Mouse (Mus musculus): ENCODE data around the gene Dap. TPM values are rescaled to one million over a fixed set of nuclear protein-coding genes. Genes with fewer than 3 reads are reported as not detected.

Dap gene
- polyA plus RNA-seq (2015; fragmentation: Nextera tagmentation; extraction: Ambion mirVana), result 127 and 131 TPM in 2 replicates

- Histone ChIP-seq H3K9ac (ENCODE audit: low read depth, low read length) (peak within 1 kb of the TSS; percentile 94), H3K27ac (peak within 1 kb of the TSS; percentile 93), H3K36me3 (ENCODE audit: insufficient read depth, low read length) (no peaks in the 10 kb centered on the region), H3K9me3 (replicated peaks; ENCODE audit: low read length) (no peaks in the 10 kb centered on the region), H3K4me1 (replicated peaks; ENCODE audit: insufficient read depth, low read length) (0 out of 2 replicates have a peak, but pooled peaks cover 3% of the 10 kb centered on the region), H3K27me3 (ENCODE audit: insufficient read depth, low read length) (no peaks in the 10 kb centered on the region), H3K4me2 (ENCODE audit: low read length) (peak within 1 kb of the TSS; percentile 93), H3K4me3 (replicated peaks; ENCODE audit: low read depth, low read length) (peak within 1 kb of the TSS; percentile 97)
- under 1% methylated on average over 67 of the region's 67 CpGs for WGBS
- peak; percentile 98 for ATAC-seq (replicated peaks; ENCODE audit: low FRiP score, low read depth)
- peak; percentile 18; the same call in 1 of the 2 replicates for TF ChIP-seq CTCF (IDR thresholded peaks at IDR 0.05; ENCODE audit: low read depth)
- peak; percentile 98 for DNase-seq (ENCODE audit: low spot score)
Measured at GRCm38 (mm10) chr15:31224135-31224761, at the start of gene Dap. Gene Dap, plus strand, starts transcription at chr15:31224314.

GRCm38 (mm10) chr15:31176566-31176965, 47.5 kb upstream of the Dap start:
- no peaks in the 10 kb centered on the region for H3K36me3 ChIP-seq (ENCODE audit: insufficient read depth, low read length)
- WGBS, result 17% methylated on average over 8 of the region's 8 CpGs
- H3K4me2 ChIP-seq (ENCODE audit: low read length), result peak overlapping the region; percentile 33
- no peaks in the 10 kb centered on the region for H3K9me3 ChIP-seq (replicated peaks; ENCODE audit: low read length)
- no peak overlapping the region for H3K9ac ChIP-seq (ENCODE audit: low read depth, low read length)
- no peaks in the 10 kb centered on the region for H3K27me3 ChIP-seq (ENCODE audit: insufficient read depth, low read length)
- no peaks in the 10 kb centered on the region for H3K4me1 ChIP-seq (replicated peaks; ENCODE audit: insufficient read depth, low read length)
- no peak for TF ChIP-seq CTCF (IDR thresholded peaks at IDR 0.05; ENCODE audit: low read depth)
- ATAC-seq (replicated peaks; ENCODE audit: low FRiP score, low read depth), result no peak
- no peak overlapping the region for H3K27ac ChIP-seq
- DNase-seq (ENCODE audit: low spot score), result peak; percentile 10
- no peak overlapping the region for H3K4me3 ChIP-seq (replicated peaks; ENCODE audit: low read depth, low read length)

DNA sequence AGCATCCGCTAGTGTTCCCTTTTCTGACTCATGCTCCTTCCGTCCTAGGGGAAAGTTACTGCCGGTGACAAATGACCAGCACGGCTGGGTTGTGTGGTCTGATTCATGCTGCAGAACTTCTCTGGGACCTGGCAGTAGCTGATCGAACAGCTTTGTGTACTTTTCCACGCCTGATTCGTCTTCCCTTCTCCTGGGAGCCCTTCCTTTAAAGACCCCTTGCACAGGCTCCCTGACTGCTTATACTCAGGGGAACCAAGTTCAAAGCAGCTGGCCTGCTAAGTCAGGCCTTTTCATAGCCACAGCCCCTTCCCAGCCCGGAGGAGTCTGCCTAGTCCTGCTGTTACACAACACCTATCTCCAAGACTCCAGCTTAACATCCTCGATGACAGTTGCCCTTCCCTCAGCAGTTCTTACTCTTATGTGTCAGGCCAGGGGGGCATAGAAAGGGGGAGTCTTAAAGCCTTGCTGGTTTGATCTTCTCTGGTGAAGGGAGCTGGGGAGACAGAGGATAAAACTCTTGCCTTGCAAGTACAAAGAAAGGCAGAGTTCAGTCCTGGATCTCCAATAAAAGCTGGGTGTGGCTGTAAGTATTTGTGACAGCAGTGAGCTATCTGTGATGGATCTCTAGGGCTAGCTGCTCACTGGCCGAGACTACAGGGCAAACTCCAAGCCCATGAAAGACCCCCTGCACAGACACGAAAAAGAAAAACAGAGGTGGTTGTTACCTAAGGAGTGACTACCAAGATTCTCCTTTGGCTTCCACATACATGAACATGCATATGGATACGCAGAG, 39.3 kb upstream of the Dap start:
- H3K4me2 ChIP-seq (ENCODE audit: low read length), result no peak overlapping the region
- WGBS, result 42% methylated on average over 12 of the region's 12 CpGs
- H3K4me1 ChIP-seq (replicated peaks; ENCODE audit: insufficient read depth, low read length), result no peaks in the 10 kb centered on the region
- H3K36me3 ChIP-seq (ENCODE audit: insufficient read depth, low read length), result no peaks in the 10 kb centered on the region
- H3K4me3 ChIP-seq (replicated peaks; ENCODE audit: low read depth, low read length), result no peak overlapping the region
- no peak overlapping the region for H3K9ac ChIP-seq (ENCODE audit: low read depth, low read length)
- no peak overlapping the region for H3K27ac ChIP-seq
- H3K9me3 ChIP-seq (replicated peaks; ENCODE audit: low read length), result no peaks in the 10 kb centered on the region
- H3K27me3 ChIP-seq (ENCODE audit: insufficient read depth, low read length), result no peaks in the 10 kb centered on the region
- TF ChIP-seq CTCF (IDR thresholded peaks at IDR 0.05; ENCODE audit: low read depth), result no peak
- DNase-seq (ENCODE audit: low spot score), result peak; percentile 11
- ATAC-seq (replicated peaks; ENCODE audit: low FRiP score, low read depth), result no peak

DNA sequence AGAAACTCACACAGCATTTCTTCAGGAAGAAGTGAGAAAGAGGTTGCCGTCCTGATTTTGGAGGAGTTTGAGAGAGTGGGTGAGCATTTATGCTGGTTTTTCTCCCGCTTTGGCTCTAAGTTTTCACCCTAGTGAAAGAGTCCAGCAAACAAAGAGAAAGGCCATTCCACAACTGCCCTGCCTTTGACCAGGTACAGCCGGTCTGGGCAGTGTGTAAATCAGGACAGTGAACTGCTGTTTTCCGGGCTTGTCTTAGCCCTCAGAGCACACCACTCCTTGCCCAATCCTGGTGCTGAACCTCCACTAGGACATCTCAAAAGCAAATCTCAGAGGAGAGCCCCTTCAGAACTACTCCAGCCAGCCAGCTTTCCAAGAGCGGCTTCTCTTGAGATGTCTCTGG, 38.6 kb upstream of the Dap start:
- DNase-seq (ENCODE audit: low spot score) (no peak), ATAC-seq (replicated peaks; ENCODE audit: low FRiP score, low read depth) (no peak)

GRCm38 (mm10) chr15:31186371-31186901, 37.7 kb upstream of the Dap start:
- H3K36me3 ChIP-seq (ENCODE audit: insufficient read depth, low read length), result no peaks in the 10 kb centered on the region
- H3K27me3 ChIP-seq (ENCODE audit: insufficient read depth, low read length), result no peaks in the 10 kb centered on the region
- H3K4me2 ChIP-seq (ENCODE audit: low read length), result no peak overlapping the region
- WGBS, result 54% methylated on average over 6 of the region's 6 CpGs
- no peak for TF ChIP-seq CTCF (IDR thresholded peaks at IDR 0.05; ENCODE audit: low read depth)
- no peak overlapping the region for H3K27ac ChIP-seq
- H3K4me1 ChIP-seq (replicated peaks; ENCODE audit: insufficient read depth, low read length), result no peaks in the 10 kb centered on the region
- H3K9ac ChIP-seq (ENCODE audit: low read depth, low read length), result no peak overlapping the region
- DNase-seq (ENCODE audit: low spot score) (peak; percentile 40), ATAC-seq (replicated peaks; ENCODE audit: low FRiP score, low read depth) (0 out of 2 replicates have a peak, but pooled peaks have one; percentile 25)
- H3K9me3 ChIP-seq (replicated peaks; ENCODE audit: low read length), result no peaks in the 10 kb centered on the region
- no peak overlapping the region for H3K4me3 ChIP-seq (replicated peaks; ENCODE audit: low read depth, low read length)

More for the DNA sequence above, 38.6 kb upstream of the Dap start:
- H3K9ac ChIP-seq (ENCODE audit: low read depth, low read length), result no peak overlapping the region
- no peak overlapping the region for H3K4me3 ChIP-seq (replicated peaks; ENCODE audit: low read depth, low read length)
- H3K9me3 ChIP-seq (replicated peaks; ENCODE audit: low read length), result no peaks in the 10 kb centered on the region
- H3K27ac ChIP-seq, result no peak overlapping the region
- no peaks in the 10 kb centered on the region for H3K4me1 ChIP-seq (replicated peaks; ENCODE audit: insufficient read depth, low read length)
- no peaks in the 10 kb centered on the region for H3K36me3 ChIP-seq (ENCODE audit: insufficient read depth, low read length)
- H3K27me3 ChIP-seq (ENCODE audit: insufficient read depth, low read length), result no peaks in the 10 kb centered on the region
- 66% methylated on average over 5 of the region's 5 CpGs for WGBS
- no peak overlapping the region for H3K4me2 ChIP-seq (ENCODE audit: low read length)
- no peak for TF ChIP-seq CTCF (IDR thresholded peaks at IDR 0.05; ENCODE audit: low read depth)

GRCm38 (mm10) chr15:31192563-31192962, 31.6 kb upstream of the Dap start:
- H3K36me3 ChIP-seq (ENCODE audit: insufficient read depth, low read length), result no peaks in the 10 kb centered on the region
- H3K9ac ChIP-seq (ENCODE audit: low read depth, low read length), result no peak overlapping the region
- no peak for ATAC-seq (replicated peaks; ENCODE audit: low FRiP score, low read depth)
- TF ChIP-seq CTCF (IDR thresholded peaks at IDR 0.05; ENCODE audit: low read depth), result no peak
- H3K9me3 ChIP-seq (replicated peaks; ENCODE audit: low read length), result no peaks in the 10 kb centered on the region
- 100% methylated on average over 1 of the region's 1 CpGs for WGBS
- H3K4me3 ChIP-seq (replicated peaks; ENCODE audit: low read depth, low read length), result no peak overlapping the region
- no peak for DNase-seq (ENCODE audit: low spot score)
- H3K27me3 ChIP-seq (ENCODE audit: insufficient read depth, low read length), result no peaks in the 10 kb centered on the region
- H3K4me1 ChIP-seq (replicated peaks; ENCODE audit: insufficient read depth, low read length), result no peaks in the 10 kb centered on the region
- H3K27ac ChIP-seq, result no peak overlapping the region
- H3K4me2 ChIP-seq (ENCODE audit: low read length), result no peak overlapping the region
